Mouse (Mus musculus): ENCODE results near the gene BC024063. TPM values are rescaled to one million over a fixed set of nuclear protein-coding genes. Genes with fewer than 3 reads are reported as not detected.
A peak's percentile ranks its signal among the peaks of the same experiment; 100 is the strongest.
"Not testable (repeated sequence)": the region's sequence is repeated elsewhere in the genome, so short reads cannot be mapped to it uniquely, and the experiment has no call there.

The BC024063 gene
- 2.4 and 2.7 TPM in 2 replicates for polyA plus RNA-seq (2015; fragmentation: Nextera tagmentation; extraction: Ambion mirVana)

DNA sequence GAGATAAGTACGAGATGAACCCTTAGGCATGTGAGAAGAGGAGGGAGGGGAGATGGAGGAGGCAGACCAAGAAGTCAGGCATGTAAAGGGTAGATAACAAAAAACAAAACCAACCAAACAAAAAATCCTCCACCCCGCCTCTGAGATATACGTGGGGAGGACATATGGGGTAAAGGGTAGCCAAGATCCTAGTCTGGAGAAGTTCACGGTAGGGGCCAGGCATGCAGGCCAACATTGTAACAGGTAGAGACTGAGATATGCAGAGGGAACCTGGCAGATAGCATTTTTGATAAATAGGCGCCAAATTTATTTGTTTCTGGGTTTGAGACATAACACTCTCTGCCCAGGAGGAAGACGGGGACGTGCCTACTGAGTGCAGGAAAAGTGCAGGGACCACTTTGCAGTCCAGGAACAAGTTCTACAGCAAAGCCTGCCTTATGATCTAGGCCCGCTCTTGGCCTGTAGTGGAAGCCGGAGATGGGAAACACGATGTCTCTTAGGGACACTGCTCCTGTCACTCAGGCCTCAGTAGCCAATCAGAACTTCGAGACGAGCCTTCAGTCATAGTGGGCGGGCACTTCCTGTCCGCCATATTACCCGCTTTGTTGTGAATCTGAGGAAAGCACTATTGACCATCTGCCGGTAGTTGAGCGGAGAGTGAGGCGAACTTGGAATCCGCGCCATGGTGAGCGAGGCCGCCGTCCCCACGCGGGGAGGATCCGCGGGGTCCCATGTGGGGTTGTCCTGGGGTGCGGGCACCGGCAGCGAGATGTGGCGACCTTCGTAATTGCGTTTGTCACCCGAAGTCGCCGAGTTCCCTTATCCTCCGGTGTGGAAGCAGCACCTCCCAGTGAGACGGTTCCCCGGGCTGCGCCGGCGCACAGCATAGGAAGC, at the start of gene BC024063:
Gene BC024063, plus strand, starts transcription at position 626 of the 894 bp plus-strand sequence.
- H3K9me3 ChIP-seq (replicated peaks); H3K36me3 ChIP-seq; H3K27me3 ChIP-seq; H3K4me1 ChIP-seq (replicated peaks): not testable (repeated sequence)
- H3K27ac ChIP-seq, result peak within 1 kb of the TSS; percentile 82
- ATAC-seq (replicated peaks; ENCODE audit: insufficient number of reproducible peaks, insufficient read depth, low FRiP score, low read depth), result peak; percentile 93
- WGBS, result 16% methylated on average over 42 of the region's 42 CpGs
- peak within 1 kb of the TSS; percentile 62 for H3K4me3 ChIP-seq
- peak within 1 kb of the TSS; percentile 58 for H3K4me2 ChIP-seq
- peak within 1 kb of the TSS; percentile 66 for H3K9ac ChIP-seq

DNA sequence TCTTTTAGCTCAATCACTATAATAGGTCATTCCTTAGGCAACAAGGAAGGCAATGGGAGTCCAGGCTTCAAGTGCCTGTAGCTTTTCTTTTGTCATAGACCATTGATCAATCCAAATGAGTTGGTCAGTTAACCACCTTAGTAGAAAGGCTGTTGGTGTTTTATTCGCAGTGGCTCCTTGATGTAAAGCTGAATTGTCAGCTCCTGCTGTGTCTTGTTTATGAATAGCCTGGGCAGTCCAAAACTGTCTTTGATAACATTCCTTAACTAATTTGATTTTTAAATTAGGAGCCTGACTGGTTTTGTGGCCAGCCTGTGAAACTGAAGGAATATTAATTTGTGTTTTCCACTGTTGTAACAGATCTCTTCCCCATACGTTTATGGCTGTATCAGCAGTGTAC, 41.0 kb upstream of the BC024063 start:
- Histone ChIP-seq H3K4me3 (no peak overlapping the region), H3K9me3 (replicated peaks) (no peaks in the 10 kb centered on the region), H3K4me2 (no peak overlapping the region), H3K36me3 (no peaks in the 10 kb centered on the region), H3K9ac (no peak overlapping the region), H3K27ac (no peak overlapping the region), H3K4me1 (replicated peaks) (peaks cover under 1% of the 10 kb centered on the region; the same call in 1 of the 2 replicates), H3K27me3 (no peaks in the 10 kb centered on the region)
- ATAC-seq (replicated peaks; ENCODE audit: insufficient number of reproducible peaks, insufficient read depth, low FRiP score, low read depth), result no peak
- WGBS, result 65% methylated on average over 2 of the region's 2 CpGs

DNA sequence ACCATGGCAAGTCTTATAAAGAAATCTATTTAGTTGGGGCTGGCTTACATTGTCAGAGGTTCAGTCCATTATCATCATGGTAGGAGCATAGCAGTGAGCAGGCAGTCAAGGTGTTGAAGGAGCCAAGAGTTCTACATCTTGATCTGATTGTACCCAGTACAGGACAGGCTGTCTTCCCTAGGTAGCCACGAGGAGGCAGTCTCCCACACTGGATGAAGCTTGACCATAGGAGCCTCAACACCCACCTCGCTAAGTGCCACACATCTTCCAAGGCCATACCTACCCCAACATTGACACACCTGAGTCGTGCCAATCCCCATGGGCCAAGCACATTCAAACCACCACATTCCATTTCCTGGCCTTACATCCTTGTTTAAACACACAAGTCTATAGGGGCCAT, 36.5 kb upstream of the BC024063 start:
- WGBS, result 80% methylated on average over 3 of the region's 3 CpGs
- H3K4me1 ChIP-seq (replicated peaks), result peaks cover 5% of the 10 kb centered on the region
- no peak for ATAC-seq (replicated peaks; ENCODE audit: insufficient number of reproducible peaks, insufficient read depth, low FRiP score, low read depth)

DNA sequence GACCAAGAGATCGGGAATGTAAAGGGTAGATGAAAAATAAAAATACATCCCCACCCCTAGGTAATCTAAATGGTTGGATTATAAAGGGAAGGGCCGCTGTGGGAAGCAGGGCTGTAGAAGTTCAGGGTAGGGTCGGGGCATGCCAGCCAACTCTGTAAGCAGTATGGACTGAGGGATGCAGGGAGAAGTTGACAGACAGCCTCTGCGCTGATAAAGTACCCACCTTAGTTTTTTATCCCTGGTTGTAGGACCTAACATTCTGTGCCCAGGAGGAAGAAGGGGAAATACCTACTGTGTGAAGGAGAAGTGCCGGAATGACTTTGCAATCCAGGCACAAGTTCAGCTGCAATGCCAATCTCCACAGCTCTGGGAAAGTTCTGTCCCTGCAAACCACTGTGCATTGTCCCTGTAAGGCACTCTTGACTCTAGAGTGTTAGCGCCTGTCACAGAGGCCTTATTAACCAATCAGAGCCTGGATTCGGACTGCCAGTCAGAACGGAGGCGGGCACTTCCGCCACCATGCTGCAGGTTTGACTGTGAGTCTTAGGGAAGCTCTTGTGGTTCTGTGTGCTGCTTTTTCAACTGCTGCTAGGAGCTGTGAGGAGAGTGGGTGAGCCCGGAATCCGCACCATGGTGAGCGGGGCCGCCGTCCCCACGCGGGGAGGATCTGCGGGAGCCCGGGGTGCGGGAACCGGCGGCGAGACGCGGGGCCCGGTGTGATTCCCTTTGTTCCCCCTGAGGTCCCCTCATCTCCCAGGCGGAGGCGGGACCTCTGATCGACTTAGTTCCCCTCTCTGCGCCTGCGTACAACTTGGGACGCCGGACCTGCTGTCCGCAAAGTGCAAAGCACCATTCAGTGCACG, 35.3 kb upstream of the BC024063 start, which contains the start of gene Zfp873:
Gene Zfp873, plus strand, starts transcription at position 527 of the 863 bp plus-strand sequence.
- H3K9me3 ChIP-seq (replicated peaks), result peaks cover 21% of the 10 kb centered on the region; the same call in 1 of the 2 replicates
- peak within 1 kb of the TSS; percentile 64 for H3K4me2 ChIP-seq
- WGBS, result 8% methylated on average over 35 of the region's 35 CpGs
- peak within 1 kb of the TSS; percentile 73 for H3K4me3 ChIP-seq
- peaks cover 5% of the 10 kb centered on the region for H3K4me1 ChIP-seq (replicated peaks)
- peak within 1 kb of the TSS; percentile 72 for H3K9ac ChIP-seq
- peaks cover 15% of the 10 kb centered on the region; the same call in 1 of the 2 replicates for H3K36me3 ChIP-seq
- peak; percentile 98 for ATAC-seq (replicated peaks; ENCODE audit: insufficient number of reproducible peaks, insufficient read depth, low FRiP score, low read depth)
- H3K27ac ChIP-seq, result peak within 1 kb of the TSS; percentile 96
- H3K27me3 ChIP-seq, result no peaks in the 10 kb centered on the region

More for the DNA sequence above, 36.5 kb upstream of the BC024063 start:
- H3K4me3 ChIP-seq, result no peak overlapping the region
- no peak overlapping the region for H3K9ac ChIP-seq
- H3K27me3 ChIP-seq, result no peaks in the 10 kb centered on the region
- no peak overlapping the region for H3K4me2 ChIP-seq
- no peak overlapping the region for H3K27ac ChIP-seq
- H3K9me3 ChIP-seq (replicated peaks), result 0 out of 2 replicates have a peak, but pooled peaks cover 12% of the 10 kb centered on the region
- H3K36me3 ChIP-seq, result peaks cover 11% of the 10 kb centered on the region; the same call in 1 of the 2 replicates

DNA sequence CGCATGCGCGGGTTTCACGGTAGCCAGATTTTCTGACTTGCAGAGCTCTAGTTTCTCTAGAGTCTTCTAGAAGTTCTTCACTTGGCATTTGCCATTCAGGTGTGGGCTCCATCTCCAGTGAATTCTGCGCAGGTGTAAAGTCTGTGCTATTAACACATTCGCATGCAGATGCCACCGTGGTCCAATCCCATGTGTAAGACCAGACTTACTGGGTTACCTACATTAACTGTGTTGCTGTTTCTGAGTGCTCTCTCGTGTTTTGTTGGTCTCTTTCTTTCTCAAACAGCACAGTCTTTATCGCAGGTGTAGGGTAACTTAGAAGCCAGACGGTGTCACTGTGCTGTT, 34.7 kb upstream of the BC024063 start:
- H3K4me1 ChIP-seq (replicated peaks); ATAC-seq (replicated peaks; ENCODE audit: insufficient number of reproducible peaks, insufficient read depth, low FRiP score, low read depth); H3K27me3 ChIP-seq: not testable (repeated sequence)
- Histone ChIP-seq H3K9ac (peak overlapping the region; percentile 72), H3K4me3 (peak overlapping the region; percentile 73), H3K27ac (peak overlapping the region; percentile 96), H3K4me2 (peak overlapping the region; percentile 64), H3K9me3 (replicated peaks) (peaks cover 21% of the 10 kb centered on the region; the same call in 1 of the 2 replicates), H3K36me3 (peaks cover 18% of the 10 kb centered on the region; the same call in 1 of the 2 replicates)
- 23% methylated on average over 10 of the region's 10 CpGs for WGBS

DNA sequence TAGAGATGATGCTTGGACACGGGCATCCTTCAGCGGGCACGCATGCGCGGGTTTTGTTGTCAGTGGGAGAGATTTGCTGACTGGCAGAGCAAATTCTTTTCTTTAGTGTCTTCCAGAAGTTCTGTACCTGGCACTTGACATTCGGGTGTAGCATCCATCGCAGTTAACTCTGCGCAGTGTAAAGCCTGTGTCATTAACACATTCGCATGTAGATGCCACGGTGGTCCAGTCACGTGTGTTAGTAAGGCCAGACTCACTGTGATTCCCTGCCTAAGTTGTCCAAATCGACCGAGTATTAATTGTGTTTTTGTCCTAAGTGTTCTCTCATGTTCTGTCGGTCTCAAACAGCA, 444 bp downstream of the BC024063 start:
- ATAC-seq (replicated peaks; ENCODE audit: insufficient number of reproducible peaks, insufficient read depth, low FRiP score, low read depth); H3K4me1 ChIP-seq (replicated peaks); H3K9me3 ChIP-seq (replicated peaks); H3K27me3 ChIP-seq; H3K36me3 ChIP-seq: not testable (repeated sequence)
- peak overlapping the region; percentile 62 for H3K4me3 ChIP-seq
- peak overlapping the region; percentile 82 for H3K27ac ChIP-seq
- 16% methylated on average over 14 of the region's 14 CpGs for WGBS
- H3K9ac ChIP-seq, result peak overlapping the region; percentile 66; the same call in 1 of the 2 replicates
- H3K4me2 ChIP-seq, result peak overlapping the region; percentile 58

DNA sequence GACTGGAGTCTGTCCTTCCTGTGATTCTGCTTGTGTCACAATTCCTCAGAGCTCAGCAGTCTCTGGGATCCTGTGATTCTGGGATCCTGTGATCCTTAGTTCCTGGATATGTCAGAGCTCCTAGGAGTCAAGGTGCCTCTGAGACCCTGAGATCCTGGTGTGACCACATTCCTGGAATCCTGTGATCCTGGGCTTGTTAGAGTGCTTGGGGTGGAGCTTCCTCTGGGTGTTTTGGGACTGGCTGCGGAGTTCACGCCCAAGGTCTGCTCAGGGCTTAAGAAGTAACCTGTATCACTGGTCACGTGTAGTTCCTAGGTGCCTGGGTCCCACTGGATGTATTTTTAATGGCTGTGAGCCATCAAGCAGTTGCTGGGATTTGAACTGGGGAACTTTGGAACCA, 34.1 kb downstream of the BC024063 start:
- H3K36me3 ChIP-seq, result no peaks in the 10 kb centered on the region
- H3K27ac ChIP-seq, result no peak overlapping the region
- H3K9ac ChIP-seq, result no peak overlapping the region
- no peaks in the 10 kb centered on the region for H3K4me1 ChIP-seq (replicated peaks)
- peaks cover 11% of the 10 kb centered on the region; the same call in 1 of the 2 replicates for H3K9me3 ChIP-seq (replicated peaks)
- 67% methylated on average over 3 of the region's 3 CpGs for WGBS
- no peak overlapping the region for H3K4me3 ChIP-seq
- no peak for ATAC-seq (replicated peaks; ENCODE audit: insufficient number of reproducible peaks, insufficient read depth, low FRiP score, low read depth)
- no peaks in the 10 kb centered on the region for H3K27me3 ChIP-seq
- no peak overlapping the region for H3K4me2 ChIP-seq

DNA sequence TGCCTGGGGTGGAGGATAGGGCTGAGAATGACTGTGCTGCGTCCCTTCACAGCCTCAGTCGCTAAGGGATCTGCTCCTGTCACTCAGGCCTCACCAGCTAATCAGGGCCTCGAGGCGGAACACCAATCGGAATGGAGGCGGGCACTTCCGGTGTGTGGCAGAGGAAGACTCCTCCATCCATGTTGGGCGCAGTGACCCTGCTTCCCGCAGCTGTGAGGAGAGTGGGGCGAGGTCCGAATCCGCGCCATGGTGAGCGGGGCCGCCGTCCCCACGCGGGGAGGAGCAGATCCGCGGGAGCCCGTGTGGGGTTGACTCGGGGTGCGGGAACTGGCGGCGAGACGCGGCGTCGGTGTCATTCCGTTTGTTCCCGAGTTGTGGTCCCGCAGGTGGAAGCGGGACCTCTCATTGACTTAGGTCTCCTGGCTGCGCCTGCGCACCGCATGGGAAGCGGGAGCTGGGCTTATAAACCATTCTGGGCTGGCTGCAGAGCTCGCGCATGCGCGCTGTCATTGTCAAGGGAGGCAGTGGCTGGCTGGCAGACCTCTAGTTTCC, 44.8 kb downstream of the BC024063 start, which contains the start of gene AU041133:
Gene AU041133, plus strand, starts transcription at position 164 of the 552 bp plus-strand sequence.
- Histone ChIP-seq H3K4me3 (peak within 1 kb of the TSS; percentile 60), H3K4me1 (replicated peaks) (no peaks in the 10 kb centered on the region; the same call in 1 of the 2 replicates), H3K9me3 (replicated peaks) (peaks cover 16% of the 10 kb centered on the region; the same call in 1 of the 2 replicates), H3K27me3 (0 out of 2 replicates have a peak, but pooled peaks cover 3% of the 10 kb centered on the region), H3K36me3 (peaks cover 8% of the 10 kb centered on the region; the same call in 1 of the 2 replicates), H3K9ac (peak within 1 kb of the TSS; percentile 64), H3K27ac (peak within 1 kb of the TSS; percentile 82), H3K4me2 (peak within 1 kb of the TSS; percentile 62)
- WGBS, result 2% methylated on average over 41 of the region's 41 CpGs
- ATAC-seq (replicated peaks; ENCODE audit: insufficient number of reproducible peaks, insufficient read depth, low FRiP score, low read depth), result peak; percentile 99

DNA sequence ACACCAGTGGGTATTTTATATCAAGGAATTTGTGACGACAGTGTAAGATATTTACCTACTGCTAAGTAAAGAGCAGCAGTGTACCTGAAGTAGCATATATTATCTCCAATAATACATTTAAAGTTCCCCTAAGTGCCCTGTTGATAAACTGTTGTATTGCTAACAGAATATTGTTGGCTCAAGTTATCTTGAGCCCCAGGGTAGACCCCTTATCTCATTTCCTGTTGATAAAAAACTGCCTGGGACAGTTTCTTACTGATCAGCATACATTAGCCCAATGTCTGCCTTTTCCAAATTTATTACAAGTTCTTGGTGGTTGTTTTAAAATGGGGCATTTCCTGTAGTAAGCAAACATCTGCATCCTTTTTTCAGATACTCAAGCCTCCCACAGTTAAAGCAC, 62.1 kb downstream of the BC024063 start:
- Histone ChIP-seq H3K4me1 (replicated peaks) (no peaks in the 10 kb centered on the region), H3K27me3 (no peaks in the 10 kb centered on the region), H3K4me2 (no peak overlapping the region), H3K9ac (no peak overlapping the region), H3K27ac (no peak overlapping the region), H3K36me3 (peaks cover 59% of the 10 kb centered on the region), H3K4me3 (no peak overlapping the region), H3K9me3 (replicated peaks) (peaks cover 14% of the 10 kb centered on the region)
- WGBS, result 90% methylated on average over 1 of the region's 1 CpGs
- no peak for ATAC-seq (replicated peaks; ENCODE audit: insufficient number of reproducible peaks, insufficient read depth, low FRiP score, low read depth)

DNA sequence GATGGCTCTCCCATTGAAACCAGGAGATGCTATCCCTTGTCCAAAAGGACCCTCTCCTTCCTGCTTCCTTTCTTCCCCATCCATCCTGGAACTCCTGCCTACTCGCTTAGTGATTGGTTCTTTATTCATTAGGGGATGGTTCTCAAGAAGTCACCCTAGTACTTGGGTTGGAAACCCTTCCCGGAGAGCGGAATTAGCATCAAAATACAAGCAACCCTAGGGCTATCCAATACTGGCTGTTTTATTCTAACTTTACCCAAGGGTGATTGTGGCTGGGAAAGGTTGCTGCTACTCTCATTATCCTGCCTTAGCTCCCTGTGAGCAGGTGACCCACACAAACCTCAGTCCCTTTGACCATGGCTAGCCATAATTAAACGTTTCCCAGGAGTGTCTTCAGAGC, 64.4 kb downstream of the BC024063 start:
- Histone ChIP-seq H3K4me1 (replicated peaks) (no peaks in the 10 kb centered on the region), H3K27ac (no peak overlapping the region), H3K4me3 (no peak overlapping the region), H3K27me3 (no peaks in the 10 kb centered on the region), H3K36me3 (peaks cover 75% of the 10 kb centered on the region), H3K9ac (no peak overlapping the region), H3K9me3 (replicated peaks) (peaks cover 34% of the 10 kb centered on the region), H3K4me2 (no peak overlapping the region)
- 84% methylated on average over 4 of the region's 4 CpGs for WGBS
- ATAC-seq (replicated peaks; ENCODE audit: insufficient number of reproducible peaks, insufficient read depth, low FRiP score, low read depth), result no peak
